Mouse (Mus musculus) embryonic stem cell, embryonic (primary cell): Measurements from ENCODE around the gene Zc3h18.

ENCODE experiments used
- CTCF ChIA-PET, 4 experiments: fragments of 300-600 bp in 2 of 4; fragments of 350-600 bp in 2 of 4; sonication (Branson Sonifier 250); formaldehyde crosslinking; loops; one replicate each; lab custom pipeline; 2022; ENCODE audit warnings: inconsistent platforms in 2 of 4; lab: Charles Lee
- POLR2A ChIA-PET, 4 experiments: fragments of 300-600 bp in 2 of 4; fragments of 350-600 bp in 2 of 4; sonication (Branson Sonifier 250); formaldehyde crosslinking; loops; one replicate each; lab custom pipeline; 2022; ENCODE audit warnings: antibody characterized with exemption in 4 of 4, inconsistent platforms in 1 of 4; lab: Charles Lee

The Zc3h18 gene

GRCm38 (mm10) chr8:122414311-122414710 is 37.9 kb downstream of the Zc3h18 start:
- ChIA-PET CTCF (interaction anchor here in 2 of 4 experiments (0.6 to 0.9 kb wide), 3 partner anchors 22 to 61 kb away, joined by 3 to 5 read pairs (median 3); partner anchors contain the start of gene Mvd (in 1 of the 2)), POLR2A (interaction anchor here in 3 of 4 experiments (0.6 to 4.0 kb wide), 11 partner anchors 8 to 109 kb away, joined by 3 to 21 read pairs (median 5); partner anchors contain the start of genes Cyba (in 1 of the 3) and Il17c (in 1 of the 3))

- CTCF ChIA-PET: no interaction called here
- POLR2A ChIA-PET: interaction anchor here in 2 of 4 experiments (1.0 to 2.9 kb wide), 4 partner anchors 8 to 38 kb away, joined by 4 to 14 read pairs (median 8); no protein-coding TSS in a partner anchor
These were observed 39.1 kb downstream of the Zc3h18 start for GRCm38 (mm10) chr8:122415554-122415953.

GRCm38 (mm10) chr8:122419881-122420555 is 43.6 kb downstream of the Zc3h18 start:
- ChIA-PET POLR2A (interaction anchor here in 2 of 4 experiments (0.8 to 2.3 kb wide), 2 partner anchors 12 to 13 kb away, joined by 3 to 13 read pairs; partner anchors contain the start of gene Cyba (in 2 of the 2)), CTCF (interaction anchor here in 1 of 4 experiments (0.7 kb wide), 1 partner anchor 11 kb away, joined by 3 read pairs; no protein-coding TSS in a partner anchor)

GRCm38 (mm10) chr8:122421376-122422070 is 45.1 kb downstream of the Zc3h18 start, which contains the start of gene Il17c:
Il17c (plus strand) TSS chr8:122422020.
- ChIA-PET CTCF (interaction anchor here in 1 of 4 experiments (0.6 kb wide), 1 partner anchor 21 kb away, joined by 3 read pairs; no protein-coding TSS in a partner anchor), POLR2A (interaction anchor here in 2 of 4 experiments (0.6 to 4.2 kb wide), 5 partner anchors 9 to 45 kb away, joined by 3 to 48 read pairs (median 13); partner anchors contain the start of genes Cyba (in 2 of the 2) and Zc3h18 (in 1 of the 2))

GRCm38 (mm10) chr8:122423217-122423616 is 46.8 kb downstream of the Zc3h18 start:
- ChIA-PET POLR2A (interaction anchor here in 3 of 4 experiments (0.7 to 4.2 kb wide), 25 partner anchors 9 to 473 kb away, joined by 3 to 48 read pairs (median 5); partner anchors contain the start of genes Cyba (in 3 of the 3), Mvd (in 3 of the 3), Aprt (in 1 of the 3) and Cdt1 (in 1 of the 3)), CTCF (interaction anchor here in 2 of 4 experiments (0.9 to 1.4 kb wide), 3 partner anchors 15 to 55 kb away, joined by 3 to 5 read pairs (median 4); no protein-coding TSS in a partner anchor)

- ChIA-PET POLR2A (interaction anchor here in 3 of 4 experiments (0.6 to 4.2 kb wide), 28 partner anchors 9 to 473 kb away, joined by 3 to 48 read pairs (median 5); partner anchors contain the start of genes Cyba (in 3 of the 3), Mvd (in 3 of the 3), Aprt (in 1 of the 3) and Cdt1 (in 1 of the 3)), CTCF (interaction anchor here in 2 of 4 experiments (0.7 to 1.4 kb wide), 3 partner anchors 15 to 55 kb away, joined by 3 to 5 read pairs (median 3); no protein-coding TSS in a partner anchor)
These were observed 47.2 kb downstream of the Zc3h18 start for GRCm38 (mm10) chr8:122423659-122424058.

GRCm38 (mm10) chr8:122426145-122426544 is 49.7 kb downstream of the Zc3h18 start:
- ChIA-PET POLR2A (interaction anchor here in 3 of 4 experiments (0.6 to 2.6 kb wide), 13 partner anchors 8 to 837 kb away, joined by 3 to 10 read pairs (median 3); partner anchors contain the start of genes Mvd (in 2 of the 3) and Cdt1 (in 1 of the 3)), CTCF (interaction anchor here in 1 of 4 experiments (0.8 kb wide), 1 partner anchor 29 kb away, joined by 3 read pairs; no protein-coding TSS in a partner anchor)

GRCm38 (mm10) chr8:122427607-122428006 is 51.2 kb downstream of the Zc3h18 start:
- CTCF ChIA-PET: interaction anchor here in 3 of 4 experiments (0.6 to 1.4 kb wide), 3 partner anchors 17 to 212 kb away, joined by 4 read pairs; no protein-coding TSS in a partner anchor
- POLR2A ChIA-PET: interaction anchor here in 3 of 4 experiments (0.9 to 2.6 kb wide), 9 partner anchors 9 to 28 kb away, joined by 3 to 10 read pairs (median 4); partner anchors contain the start of gene Mvd (in 2 of the 3)

GRCm38 (mm10) chr8:122428163-122428562 is 51.8 kb downstream of the Zc3h18 start:
- POLR2A ChIA-PET: interaction anchor here (0.6 to 2.6 kb wide), 10 partner anchors 9 to 547 kb away, joined by 3 to 10 read pairs (median 4); partner anchors contain the start of gene Mvd (in 2 of the 4)
- CTCF ChIA-PET: interaction anchor here in 3 of 4 experiments (0.6 to 1.4 kb wide), 3 partner anchors 16 to 197 kb away, joined by 3 to 4 read pairs (median 4); no protein-coding TSS in a partner anchor

GRCm38 (mm10) chr8:122430058-122430636 is 53.7 kb downstream of the Zc3h18 start:
- ChIA-PET POLR2A (interaction anchor here in 3 of 4 experiments (0.9 to 5.3 kb wide), 13 partner anchors 7 to 199 kb away, joined by 3 to 104 read pairs (median 7); partner anchors contain the start of genes Mvd (in 3 of the 3), Il17c (in 2 of the 3) and Snai3 (in 1 of the 3)), CTCF (interaction anchor here in 1 of 4 experiments (0.7 kb wide), 1 partner anchor 21 kb away, joined by 3 read pairs; no protein-coding TSS in a partner anchor)

GRCm38 (mm10) chr8:122430646-122431045 is 54.2 kb downstream of the Zc3h18 start:
- ChIA-PET CTCF (no interaction called here), POLR2A (interaction anchor here in 3 of 4 experiments (0.7 to 5.3 kb wide), 13 partner anchors 8 to 200 kb away, joined by 3 to 104 read pairs (median 13); partner anchors contain the start of genes Mvd (in 3 of the 3), Il17c (in 2 of the 3) and Snai3 (in 1 of the 3))

GRCm38 (mm10) chr8:122431694-122432442 is 55.5 kb downstream of the Zc3h18 start:
- ChIA-PET CTCF (interaction anchor here in 2 of 4 experiments (0.6 to 1.0 kb wide), 3 partner anchors 18 to 1962 kb away, joined by 3 read pairs; no protein-coding TSS in a partner anchor), POLR2A (interaction anchor here in 3 of 4 experiments (0.6 to 5.3 kb wide), 29 partner anchors 8 to 611 kb away, joined by 3 to 104 read pairs (median 5); partner anchors contain the start of genes Mvd (in 3 of the 3), Il17c (in 2 of the 3), Cdt1 (in 1 of the 3) and Snai3 (in 1 of the 3))

- ChIA-PET POLR2A (interaction anchor here in 3 of 4 experiments (0.6 to 5.3 kb wide), 46 partner anchors 9 to 610 kb away, joined by 3 to 104 read pairs (median 4); partner anchors contain the start of genes Mvd (in 3 of the 3), Il17c (in 2 of the 3), Cdt1 (in 1 of the 3) and Snai3 (in 1 of the 3)), CTCF (interaction anchor here in 2 of 4 experiments (0.6 to 1.7 kb wide), 4 partner anchors 11 to 174 kb away, joined by 3 to 15 read pairs (median 3); partner anchors contain the start of gene Mvd (in 1 of the 2))
These were observed 56.2 kb downstream of the Zc3h18 start, which contains the start of gene Cyba for GRCm38 (mm10) chr8:122432443-122433268. Cyba (minus strand) TSS chr8:122432930.

- ChIA-PET POLR2A (interaction anchor here in 3 of 4 experiments (0.7 to 5.3 kb wide), 37 partner anchors 9 to 609 kb away, joined by 3 to 104 read pairs (median 5); partner anchors contain the start of genes Mvd (in 3 of the 3), Il17c (in 2 of the 3), Cdt1 (in 1 of the 3) and Snai3 (in 1 of the 3)), CTCF (interaction anchor here in 2 of 4 experiments (0.8 to 1.7 kb wide), 3 partner anchors 10 to 16 kb away, joined by 3 to 15 read pairs (median 3); partner anchors contain the start of gene Mvd (in 1 of the 2))
These were observed 57.0 kb downstream of the Zc3h18 start for GRCm38 (mm10) chr8:122433269-122433905.
